In the genomic region with DNA sequence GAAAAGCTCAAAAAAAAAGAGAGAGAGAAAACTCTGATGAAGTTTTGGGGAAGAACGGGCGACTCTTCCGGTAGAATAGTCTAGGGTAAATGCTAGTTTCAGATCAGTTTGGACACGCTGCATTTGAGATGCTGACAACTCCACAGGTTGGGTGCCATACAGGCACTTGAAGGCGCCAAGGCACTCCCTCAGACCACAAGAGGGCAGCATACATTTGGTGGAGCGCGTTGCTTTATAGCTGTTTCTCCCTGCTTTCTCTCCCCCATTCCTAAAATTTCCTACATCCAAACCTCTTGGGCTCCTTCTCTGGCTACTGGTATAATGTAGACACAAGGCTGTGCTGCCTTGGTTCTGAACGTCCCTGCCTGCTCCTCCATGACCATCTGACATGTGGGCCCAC, we compare ENCODE assay signal across 9 mouse cellular contexts. TPM values are rescaled to one million over a fixed set of nuclear protein-coding genes. Genes with fewer than 3 reads are reported as not detected.
DNase-seq lines count a peak whose midpoint lies in the region; ATAC-seq and TF ChIP-seq lines count a peak whose summit lies in the region.
"Had no signal": no experiment of that assay in that cellular context is flagged by ENCODE, and none has a peak within 500 bp of the region (broad histone marks: within the 10 kb centered on the region; RNA-seq: fewer than 3 reads in every experiment).

No protein-coding gene starts in this region.

- WGBS in lung, embryonic 14.5 days = 24% methylated on average over 8 of the region's 8 CpGs

- peak; percentile 82 for TF ChIP-seq CTCF in lung, embryonic 14.5 days (IDR thresholded peaks at IDR 0.05; ENCODE audit: low read depth)

- H3K4me1 ChIP-seq in lung, embryonic 14.5 days (ENCODE audit: insufficient read depth) = peaks cover 10% of the 10 kb centered on the region

- DNase-seq in MN1 (ENCODE audit: low spot score) = peak; percentile 71
- DNase-seq in c-Kit-negative CD71-positive TER-119-positive erythroid progenitor cells, embryonic 14.5 days (ENCODE audit: low read depth, low spot score) = peak; percentile 61
- peak; percentile 76 for DNase-seq in heart, postnatal 4 days
- peak; percentile 84 for DNase-seq in layer of hippocampus, adult 11-12 months (ENCODE audit: low spot score)
- DNase-seq in lung, embryonic 14.5 days = peak; percentile 91
- DNase-seq in yolk sac, embryonic 10.5 days (ENCODE audit: low spot score) = no peak

- H3K36me3 ChIP-seq in lung, embryonic 14.5 days (ENCODE audit: insufficient read depth) = peaks cover 47% of the 10 kb centered on the region

- peak overlapping the region; percentile 88; the same call in 1 of the 2 replicates for H3K4me3 ChIP-seq in lung, embryonic 14.5 days (ENCODE audit: low read depth, low read length)

- ATAC-seq in erythroid progenitor cell, adult 5-6 weeks (replicated peaks; ENCODE audit: low FRiP score, poor library complexity, severe bottlenecking) = peak; percentile 55
- ATAC-seq in lung, embryonic 14.5 days (ENCODE audit: insufficient read depth) = no peak
- ATAC-seq in neutrophil, adult 5-6 weeks (ENCODE audit: extremely low read depth, insufficient number of reproducible peaks, low FRiP score, poor library complexity, severe bottlenecking) = peak; percentile 42

- H3K27me3 ChIP-seq in lung, embryonic 14.5 days (ENCODE audit: insufficient read depth, low read length) = no peaks in the 10 kb centered on the region

- H3K9ac ChIP-seq in lung, embryonic 14.5 days = no peak overlapping the region

- H3K4me2 ChIP-seq in lung, embryonic 14.5 days = peak overlapping the region; percentile 94

- no peak overlapping the region for H3K27ac ChIP-seq in lung, embryonic 14.5 days (ENCODE audit: low read depth)

- H3K9me3 ChIP-seq in lung, embryonic 14.5 days (ENCODE audit: low read depth, low read length) = no peaks in the 10 kb centered on the region

RNA-seq across cellular contexts. Expression of gene Rpp25l, which starts 0.9 kb away (rescaled TPM):
- total RNA-seq in erythroid progenitor cell, adult 5-6 weeks (2015; ENCODE audit: low replicate concordance) = 2.9 and 9.7 TPM in 2 replicates
- total RNA-seq in erythroid progenitor cell, adult 5-6 weeks (2017; ENCODE audit: low replicate concordance) = 5.0 and 22.6 TPM in 2 replicates
- total RNA-seq in heart, postnatal 4 days (2021) = 10 to 100 TPM; 27.8 to 28.6 TPM
- polyA plus RNA-seq in lung, embryonic 14.5 days (2014; fragmentation: Nextera tagmentation; extraction: Ambion mirVana) = 87.1 and 90.3 TPM in 2 replicates
- 14.4 and 15.5 TPM in 2 replicates for total RNA-seq in neutrophil, adult 5-6 weeks (2017)

RNA-seq across cellular contexts. Expression of gene Dctn3, which starts 8.7 kb away (rescaled TPM):
- 16.8 and 51.2 TPM in 2 replicates for total RNA-seq in erythroid progenitor cell, adult 5-6 weeks (2015; ENCODE audit: low replicate concordance)
- 18.4 and 33.0 TPM in 2 replicates for total RNA-seq in erythroid progenitor cell, adult 5-6 weeks (2017; ENCODE audit: low replicate concordance)
- 10 to 100 TPM; 77.5 to 86.9 TPM for total RNA-seq in heart, postnatal 4 days (2021)
- polyA plus RNA-seq in lung, embryonic 14.5 days (2014; fragmentation: Nextera tagmentation; extraction: Ambion mirVana) = 103 and 106 TPM in 2 replicates
- 52.5 and 75.5 TPM in 2 replicates for total RNA-seq in neutrophil, adult 5-6 weeks (2017)

RNA-seq across cellular contexts. Expression of gene Il11ra1, which starts 14.5 kb away (rescaled TPM):
- 6.5 and 28.5 TPM in 2 replicates for total RNA-seq in erythroid progenitor cell, adult 5-6 weeks (2015; ENCODE audit: low replicate concordance)
- total RNA-seq in erythroid progenitor cell, adult 5-6 weeks (2017; ENCODE audit: low replicate concordance) = 7.2 TPM in 1 of 2 replicates, not detected in the other
- 10 to 100 TPM; 50.0 to 53.5 TPM for total RNA-seq in heart, postnatal 4 days (2021)
- polyA plus RNA-seq in lung, embryonic 14.5 days (2014; fragmentation: Nextera tagmentation; extraction: Ambion mirVana) = 111 and 129 TPM in 2 replicates
- total RNA-seq in neutrophil, adult 5-6 weeks (2017) = 27.1 and 33.6 TPM in 2 replicates

RNA-seq across cellular contexts. Expression of gene Arid3c, which starts 16.7 kb away (rescaled TPM):
- total RNA-seq in erythroid progenitor cell, adult 5-6 weeks (2015; ENCODE audit: low replicate concordance) = not detected in 2 replicates
- total RNA-seq in erythroid progenitor cell, adult 5-6 weeks (2017; ENCODE audit: low replicate concordance) = not detected in 2 replicates
- not detected for total RNA-seq in heart, postnatal 4 days (2021)
- polyA plus RNA-seq in lung, embryonic 14.5 days (2014; fragmentation: Nextera tagmentation; extraction: Ambion mirVana) = not detected in 2 replicates
- total RNA-seq in neutrophil, adult 5-6 weeks (2017) = not detected in 2 replicates
- total RNA-seq: layer of hippocampus, postnatal 14 days had no signal

RNA-seq across cellular contexts. Expression of gene Cntfr, which starts 17.4 kb away (rescaled TPM):
- total RNA-seq in erythroid progenitor cell, adult 5-6 weeks (2015; ENCODE audit: low replicate concordance) = not detected in 2 replicates
- total RNA-seq in erythroid progenitor cell, adult 5-6 weeks (2017; ENCODE audit: low replicate concordance) = not detected in 2 replicates
- total RNA-seq in heart, postnatal 4 days (2021) = 1 to 10 TPM; 3.9 to 4.0 TPM
- 8.2 and 9.6 TPM in 2 replicates for polyA plus RNA-seq in lung, embryonic 14.5 days (2014; fragmentation: Nextera tagmentation; extraction: Ambion mirVana)
- not detected in 2 replicates for total RNA-seq in neutrophil, adult 5-6 weeks (2017)
